ENCODE assay signal across 11 mouse cellular contexts in the genomic region with DNA sequence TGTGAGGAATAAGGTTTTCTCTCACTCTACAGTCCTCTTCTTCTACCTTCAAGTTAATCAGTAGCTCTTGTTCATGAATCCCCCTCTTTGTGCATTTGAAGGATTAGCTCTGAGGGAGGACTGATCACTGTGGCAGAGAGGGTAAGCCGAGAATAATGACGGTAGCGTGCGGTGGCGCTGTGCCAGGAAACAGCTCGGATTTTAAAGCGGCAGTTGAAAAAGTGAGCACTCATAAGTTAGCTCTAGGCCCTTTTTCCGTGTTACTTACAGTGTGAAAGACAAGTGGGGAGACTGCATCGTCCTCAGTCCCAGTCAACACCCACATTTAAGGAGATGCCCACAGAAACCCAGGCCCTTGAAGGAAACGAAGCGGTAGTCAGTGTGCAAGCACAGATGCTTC. TPM values are rescaled to one million over a fixed set of nuclear protein-coding genes. Genes with fewer than 3 reads are reported as not detected.
DNase-seq lines count a peak whose midpoint lies in the region; ATAC-seq lines count a peak whose summit lies in the region.
"Had no signal": no experiment of that assay in that cellular context is flagged by ENCODE, and none has a peak within 500 bp of the region (broad histone marks: within the 10 kb centered on the region; RNA-seq: fewer than 3 reads in every experiment).

No protein-coding gene starts in this region.

- H3K36me3 ChIP-seq in hindbrain, embryonic 15.5 days, result no peaks in the 10 kb centered on the region
- H3K36me3 ChIP-seq in hindbrain, embryonic 13.5 days, result no peaks in the 10 kb centered on the region
- H3K36me3 ChIP-seq in embryonic facial prominence, embryonic 14.5 days (ENCODE audit: control insufficient read depth, insufficient read depth, low read length), result no peaks in the 10 kb centered on the region

- H3K9ac ChIP-seq in hindbrain, embryonic 15.5 days, result 0 out of 2 replicates have a peak overlapping the region, but pooled peaks have one; percentile 16
- H3K9ac ChIP-seq in hindbrain, embryonic 13.5 days, result no peak overlapping the region
- no peak overlapping the region for H3K9ac ChIP-seq in embryonic facial prominence, embryonic 14.5 days (ENCODE audit: low read depth, low read length)

- H3K4me1 ChIP-seq in hindbrain, embryonic 15.5 days (replicated peaks), result 0 out of 2 replicates have a peak, but pooled peaks cover 13% of the 10 kb centered on the region
- peaks cover 8% of the 10 kb centered on the region for H3K4me1 ChIP-seq in hindbrain, embryonic 13.5 days (replicated peaks)
- no peaks in the 10 kb centered on the region; the same call in 1 of the 2 replicates for H3K4me1 ChIP-seq in embryonic facial prominence, embryonic 14.5 days (ENCODE audit: control insufficient read depth, insufficient read depth, low read length)

- H3K27ac ChIP-seq in hindbrain, embryonic 15.5 days (replicated peaks), result no peak overlapping the region
- H3K27ac ChIP-seq in hindbrain, embryonic 13.5 days, result no peak overlapping the region
- no peak overlapping the region for H3K27ac ChIP-seq in embryonic facial prominence, embryonic 14.5 days (replicated peaks; ENCODE audit: low read depth, low read length)

- peak; percentile 63 for DNase-seq in adrenal gland, postnatal 25 days
- peak; percentile 81 for DNase-seq in embryonic facial prominence, embryonic 14.5 days (ENCODE audit: low spot score)
- DNase-seq in kidney, postnatal 25 days, result peak; percentile 55 to 63
- DNase-seq in retina, adult 2 months (ENCODE audit: low read depth, low spot score), result peak; percentile 30
- DNase-seq in B cell, adult 2 months, result no peak
- no peak for DNase-seq in spleen, postnatal 36 days (ENCODE audit: low spot score in 2 of 2)

- no peaks in the 10 kb centered on the region for H3K27me3 ChIP-seq in hindbrain, embryonic 15.5 days
- no peaks in the 10 kb centered on the region for H3K27me3 ChIP-seq in hindbrain, embryonic 13.5 days
- H3K27me3 ChIP-seq in embryonic facial prominence, embryonic 14.5 days (replicated peaks; ENCODE audit: control insufficient read depth, insufficient read depth, low read length), result no peaks in the 10 kb centered on the region

- WGBS in hindbrain, embryonic 15.5 days, result 34% methylated on average over 11 of the region's 11 CpGs
- 34% methylated on average over 11 of the region's 11 CpGs for WGBS in hindbrain, embryonic 13.5 days
- 25% methylated on average over 11 of the region's 11 CpGs for WGBS in embryonic facial prominence, embryonic 14.5 days

- no peaks in the 10 kb centered on the region for H3K9me3 ChIP-seq in hindbrain, embryonic 15.5 days
- no peaks in the 10 kb centered on the region for H3K9me3 ChIP-seq in hindbrain, embryonic 13.5 days
- no peaks in the 10 kb centered on the region for H3K9me3 ChIP-seq in embryonic facial prominence, embryonic 14.5 days (ENCODE audit: control insufficient read depth, low read length)

- H3K4me3 ChIP-seq in hindbrain, embryonic 15.5 days, result no peak overlapping the region
- no peak overlapping the region for H3K4me3 ChIP-seq in hindbrain, embryonic 13.5 days
- H3K4me3 ChIP-seq in embryonic facial prominence, embryonic 14.5 days (ENCODE audit: low read depth, low read length), result no peak overlapping the region
- H3K4me3 ChIP-seq: erythroblast, embryonic 14.5 days had no signal

- ATAC-seq in hindbrain, embryonic 15.5 days (ENCODE audit: low FRiP score, low read depth), result no peak
- no peak for ATAC-seq in hindbrain, embryonic 13.5 days (ENCODE audit: low FRiP score)
- ATAC-seq in embryonic facial prominence, embryonic 14.5 days (ENCODE audit: low read depth), result peak; percentile 80

- H3K4me2 ChIP-seq in hindbrain, embryonic 15.5 days, result peak overlapping the region; percentile 30
- H3K4me2 ChIP-seq in hindbrain, embryonic 13.5 days, result no peak overlapping the region
- H3K4me2 ChIP-seq in embryonic facial prominence, embryonic 14.5 days (ENCODE audit: low read depth, low read length), result peak overlapping the region; percentile 2; the same call in 1 of the 2 replicates

RNA-seq across cellular contexts. Expression of a gene that starts 19.3 kb away (rescaled TPM):
- polyA plus RNA-seq in hindbrain, embryonic 15.5 days (2015; fragmentation: Nextera tagmentation; extraction: Ambion mirVana), result 28.9 and 30.9 TPM in 2 replicates
- 42.8 and 44.7 TPM in 2 replicates for polyA plus RNA-seq in hindbrain, embryonic 13.5 days (2015; fragmentation: Nextera tagmentation; extraction: Ambion mirVana)
- 42.4 and 42.7 TPM in 2 replicates for total RNA-seq in adrenal gland, postnatal 25 days (2021)
- polyA plus RNA-seq in embryonic facial prominence, embryonic 14.5 days (2014; fragmentation: Nextera tagmentation; extraction: Ambion mirVana), result 40.9 and 41.9 TPM in 2 replicates

RNA-seq across cellular contexts. Expression of a gene that starts 46.1 kb away (rescaled TPM):
- polyA plus RNA-seq in hindbrain, embryonic 15.5 days (2015; fragmentation: Nextera tagmentation; extraction: Ambion mirVana), result 21.9 and 24.3 TPM in 2 replicates
- polyA plus RNA-seq in hindbrain, embryonic 13.5 days (2015; fragmentation: Nextera tagmentation; extraction: Ambion mirVana), result 15.4 and 16.6 TPM in 2 replicates
- 7.6 and 8.4 TPM in 2 replicates for total RNA-seq in adrenal gland, postnatal 25 days (2021)
- polyA plus RNA-seq in embryonic facial prominence, embryonic 14.5 days (2014; fragmentation: Nextera tagmentation; extraction: Ambion mirVana), result 6.2 and 6.3 TPM in 2 replicates
- total RNA-seq: MEL; neutrophil, adult 5-6 weeks had no signal
- polyA plus RNA-seq: erythroblast, embryonic 14.5 days had no signal

Comparison
In these comparisons a context has a peak if more than half of its experiments do, and no peak if none do; other contexts are left out.
1. DNase-seq: peak in adrenal gland, postnatal 25 days (single experiment), embryonic facial prominence, embryonic 14.5 days (single experiment), kidney, postnatal 25 days (2 of 2) and retina, adult 2 months (single experiment); none in B cell, adult 2 months (0 of 2) and spleen, postnatal 36 days (0 of 2).